Mouse (Mus musculus) right cerebral cortex, adult 2 months (tissue): Measurements from ENCODE around the gene Enpp6.
"Not testable (repeated sequence)": the region's sequence is repeated elsewhere in the genome, so short reads cannot be mapped to it uniquely, and the experiment has no call there.

Experiments
- DNase-seq, 2 experiments: peaks; one replicate each; pipeline ENCODE4 v3.0.0; 2021 to 2022; ENCODE audit warnings: low spot score in 2 of 2

Enpp6 gene

DNA sequence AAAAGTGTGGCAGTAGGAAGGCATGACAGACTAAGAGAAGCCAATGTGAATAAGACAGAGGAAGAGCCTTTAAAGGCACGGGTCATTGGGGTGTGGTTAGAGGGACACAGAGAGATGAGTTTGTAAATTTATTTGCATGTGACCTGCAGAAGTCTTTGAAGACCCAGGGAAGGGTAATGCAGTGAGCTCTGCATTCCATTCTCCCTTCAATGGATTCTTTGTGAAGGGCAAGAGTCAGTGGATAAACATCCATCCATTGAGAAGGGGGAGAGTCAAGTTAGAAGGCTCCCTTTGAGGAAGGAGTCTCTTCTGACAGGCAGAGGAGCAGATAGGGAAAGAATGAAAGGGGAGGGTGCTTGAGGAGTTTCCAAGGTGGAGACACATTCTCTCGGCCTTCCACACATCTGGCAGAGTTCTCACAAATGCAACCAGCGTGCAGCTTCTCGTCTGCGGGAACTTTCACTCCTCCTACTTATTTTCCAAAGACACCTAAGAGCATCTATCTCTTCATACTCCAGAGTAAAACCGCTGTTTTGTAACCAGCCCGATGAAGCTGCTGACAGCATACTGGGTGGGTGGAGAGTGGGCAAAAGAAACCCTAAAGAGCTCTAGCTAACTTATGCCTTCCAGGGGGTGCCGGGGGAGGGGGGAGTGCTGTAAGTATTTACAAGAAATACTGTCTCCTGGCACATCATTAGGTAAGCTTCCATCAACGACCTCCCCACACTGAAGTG lies 9.4 kb downstream of the Enpp6 start:
- DNase-seq: peak in 1 of 2 experiments; percentile 16

DNA sequence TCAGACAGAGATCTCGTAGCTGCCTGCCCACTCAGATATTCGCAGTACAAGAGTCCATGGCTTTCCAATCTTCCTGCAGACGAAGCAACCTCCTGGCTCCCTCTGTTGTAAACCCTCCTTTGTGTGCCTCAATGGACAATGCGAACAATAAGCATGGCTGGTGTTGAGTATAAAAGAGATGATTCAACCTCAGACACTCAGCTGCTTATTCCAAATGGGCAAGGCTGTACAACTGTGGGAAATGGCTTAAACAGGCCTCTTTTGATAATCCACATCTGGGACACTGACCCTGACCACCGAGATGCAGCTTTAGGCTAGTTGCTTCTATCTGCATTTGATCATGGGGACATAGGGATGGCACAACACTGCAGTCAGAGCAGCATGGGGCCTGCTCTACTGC lies 19.0 kb downstream of the Enpp6 start:
- DNase-seq: no peak

GRCm38 (mm10) chr8:47006785-47007184 lies 20.1 kb downstream of the Enpp6 start:
- DNase-seq: no peak

GRCm38 (mm10) chr8:47008220-47008773 lies 21.6 kb downstream of the Enpp6 start:
- DNase-seq: no peak

- DNase-seq: peak; percentile 85 to 88
Measured at GRCm38 (mm10) chr8:47016268-47016946, 29.7 kb downstream of the Enpp6 start.

- DNase-seq: no peak
Measured at GRCm38 (mm10) chr8:47021135-47021555, 34.5 kb downstream of the Enpp6 start.

DNA sequence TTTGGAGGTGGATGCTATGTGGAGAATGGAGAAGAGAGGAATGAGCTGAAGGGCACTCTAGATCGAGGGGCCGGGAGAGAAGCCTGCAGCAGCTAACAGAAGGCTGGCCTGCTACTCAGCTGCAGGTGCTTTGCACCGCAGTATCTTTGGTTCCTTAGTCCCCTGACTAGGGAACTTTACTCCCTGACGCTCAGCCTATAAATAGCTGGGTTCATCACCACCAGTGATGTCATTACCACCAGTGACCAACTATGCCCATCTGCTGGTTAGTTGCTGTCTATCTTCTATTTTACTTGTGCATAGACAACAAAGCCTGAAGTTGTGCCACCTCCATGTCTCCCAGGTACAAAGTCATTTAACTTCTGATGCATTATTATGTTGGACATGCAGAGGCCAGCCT lies 37.9 kb downstream of the Enpp6 start:
- no peak for DNase-seq

DNA sequence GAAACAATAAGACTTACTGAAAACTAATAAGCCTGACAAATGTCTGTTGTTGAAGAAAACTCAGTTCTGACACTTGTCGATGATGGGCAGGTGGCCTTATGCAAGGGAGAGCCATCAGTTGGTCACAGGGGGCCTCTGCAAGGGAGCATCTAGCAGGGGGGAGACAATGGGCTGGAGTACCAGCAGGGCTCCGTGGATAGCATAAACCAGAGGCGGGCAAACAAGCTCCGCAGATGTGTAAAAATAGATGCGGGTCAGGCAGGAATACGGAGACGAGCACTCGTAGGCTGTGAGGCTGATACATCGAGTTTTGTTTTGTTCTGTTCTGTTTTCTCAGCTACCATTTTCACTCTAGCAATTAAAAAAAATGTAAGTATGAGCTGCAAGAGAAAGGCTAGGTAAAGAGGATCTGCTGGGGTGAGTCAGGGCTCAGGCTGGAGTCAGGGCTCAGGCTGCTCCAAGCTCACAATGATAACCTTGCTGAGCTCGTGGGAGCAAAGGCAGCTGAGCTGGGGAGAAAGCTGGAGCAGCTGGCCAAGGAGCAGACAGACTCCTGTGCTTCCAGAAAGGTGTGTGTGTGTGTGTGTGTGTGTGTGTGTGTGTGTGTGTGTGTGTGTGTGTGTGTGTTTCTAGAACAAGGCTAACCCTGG lies 40.3 kb downstream of the Enpp6 start:
- DNase-seq: no peak

GRCm38 (mm10) chr8:47028474-47028873 lies 41.8 kb downstream of the Enpp6 start:
- no peak for DNase-seq

DNA sequence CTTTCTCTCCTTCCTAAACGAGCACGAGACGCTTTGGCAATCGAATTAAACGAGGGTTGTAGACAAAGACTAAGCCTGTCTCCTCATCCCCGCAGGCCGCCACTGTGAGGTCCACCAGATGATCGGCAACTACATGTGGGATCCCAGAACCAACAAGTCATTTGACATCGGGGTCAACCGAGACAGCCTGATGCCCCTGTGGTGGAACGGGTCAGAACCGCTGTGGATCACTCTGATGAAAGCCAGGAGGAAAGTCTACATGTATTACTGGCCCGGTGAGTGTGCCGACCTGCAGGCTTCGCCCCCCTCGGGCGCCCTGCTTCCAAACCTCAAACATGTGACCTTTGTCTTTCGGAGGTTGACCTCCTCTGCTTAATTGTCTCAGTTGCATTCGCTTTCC lies 43.6 kb downstream of the Enpp6 start:
- no peak for DNase-seq

DNA sequence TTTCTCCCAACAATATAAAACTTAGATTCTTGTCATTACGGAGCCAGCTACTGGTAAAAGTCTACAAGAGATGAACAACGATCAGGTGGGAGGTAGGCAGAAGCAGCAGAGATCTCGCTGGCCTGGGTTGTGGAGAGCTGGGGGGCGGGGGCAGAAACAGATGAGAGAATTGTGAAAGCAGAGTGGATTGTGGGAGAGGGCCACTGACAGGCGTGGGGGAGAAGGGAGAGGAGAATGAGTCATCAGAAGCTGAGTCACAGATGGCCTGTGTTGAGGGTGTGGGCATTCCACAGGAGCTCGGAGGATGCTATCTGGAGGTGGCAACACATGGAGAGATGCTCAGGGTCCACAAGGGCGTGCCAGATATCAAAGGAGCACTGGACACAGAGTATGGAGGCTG lies 45.4 kb downstream of the Enpp6 start:
- DNase-seq: peak; percentile 75 to 79

DNA sequence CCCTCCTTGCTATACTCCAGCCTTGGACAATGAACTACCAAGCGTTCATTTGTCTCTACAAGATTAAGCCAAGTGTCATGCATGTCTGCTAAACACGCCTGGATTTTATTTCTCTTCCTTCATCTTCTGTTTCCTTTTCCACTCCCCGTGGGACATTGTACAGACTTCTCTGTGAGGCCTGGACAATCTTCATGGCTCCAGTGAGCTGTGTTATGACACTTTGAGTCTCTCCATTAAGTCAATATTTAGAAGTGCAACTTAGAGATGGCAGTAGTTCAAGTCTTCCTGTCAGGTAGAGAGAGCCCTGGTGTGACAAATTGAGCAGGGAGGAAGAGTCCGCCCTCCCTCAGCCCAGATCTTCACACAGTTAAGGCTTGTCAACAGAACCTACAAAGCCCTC lies 47.3 kb downstream of the Enpp6 start:
- DNase-seq: no peak

- no peak for DNase-seq
Measured at GRCm38 (mm10) chr8:47036501-47036900, 49.8 kb downstream of the Enpp6 start.

GRCm38 (mm10) chr8:47037405-47037804 lies 50.7 kb downstream of the Enpp6 start:
- no peak for DNase-seq

DNA sequence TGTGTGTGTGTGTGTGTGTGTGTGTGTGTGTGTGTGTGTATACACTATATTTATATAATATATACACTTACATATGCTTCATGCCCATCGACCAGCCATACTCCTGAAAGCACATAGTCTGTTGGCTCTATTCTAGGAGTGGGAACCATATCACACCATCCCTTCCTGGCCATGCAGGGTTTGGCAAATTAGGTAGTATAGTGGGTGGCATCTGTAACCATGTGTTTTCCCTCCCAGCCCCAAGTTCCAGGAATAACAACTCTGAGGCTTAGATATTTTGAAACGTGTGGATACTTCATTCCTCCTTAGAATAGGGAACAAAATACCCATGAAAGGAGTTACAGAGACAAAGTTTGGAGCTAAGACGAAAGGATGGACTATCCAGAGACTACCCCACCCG lies 53.5 kb downstream of the Enpp6 start:
- DNase-seq: not testable (repeated sequence)

- no peak for DNase-seq
Measured at GRCm38 (mm10) chr8:47046340-47046739, 59.7 kb downstream of the Enpp6 start.

DNA sequence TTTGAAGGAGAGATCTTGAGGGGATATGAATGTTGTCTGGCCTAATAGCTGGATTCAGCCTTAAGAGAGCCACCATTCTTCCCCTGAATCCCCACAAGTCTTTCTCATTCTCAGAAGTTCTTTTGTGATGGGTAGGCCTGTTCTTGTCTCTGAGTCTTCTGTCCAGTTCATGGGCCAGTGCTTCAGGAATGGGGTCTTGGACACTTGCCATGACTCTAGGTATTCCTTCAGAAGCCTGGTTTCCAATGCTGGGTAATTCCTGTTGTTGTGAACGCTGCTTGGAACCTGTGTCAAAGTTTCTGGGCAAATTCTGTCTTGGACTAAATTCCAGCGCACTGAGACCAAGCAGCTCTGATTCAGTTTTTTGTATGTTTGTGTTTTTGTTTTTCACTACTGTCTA lies 60.5 kb downstream of the Enpp6 start:
- no peak for DNase-seq

- DNase-seq: no peak
Measured at GRCm38 (mm10) chr8:47048584-47048983, 61.9 kb downstream of the Enpp6 start.

DNA sequence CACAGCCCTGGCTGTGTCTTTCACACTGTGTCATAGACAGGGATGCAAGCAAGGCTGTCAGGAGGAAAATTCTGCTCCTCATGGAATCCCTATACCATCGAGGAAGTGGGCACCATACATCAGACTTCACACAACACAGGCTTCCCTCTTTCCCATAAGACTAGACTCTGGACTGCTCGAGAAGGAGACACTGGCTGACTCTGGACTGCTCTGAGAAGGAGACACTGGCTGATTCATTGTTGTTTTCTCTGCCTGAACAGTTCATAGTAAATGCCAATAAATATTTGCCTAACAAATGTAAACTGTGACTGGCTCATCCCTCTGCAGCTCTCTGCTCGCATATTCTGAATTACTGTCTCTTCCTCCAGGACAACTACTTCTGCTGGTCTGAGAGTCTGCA lies 66.0 kb downstream of the Enpp6 start:
- no peak for DNase-seq

GRCm38 (mm10) chr8:47056086-47056485 lies 69.4 kb downstream of the Enpp6 start:
- DNase-seq: no peak

GRCm38 (mm10) chr8:47058526-47058925 lies 71.8 kb downstream of the Enpp6 start:
- DNase-seq: no peak

DNA sequence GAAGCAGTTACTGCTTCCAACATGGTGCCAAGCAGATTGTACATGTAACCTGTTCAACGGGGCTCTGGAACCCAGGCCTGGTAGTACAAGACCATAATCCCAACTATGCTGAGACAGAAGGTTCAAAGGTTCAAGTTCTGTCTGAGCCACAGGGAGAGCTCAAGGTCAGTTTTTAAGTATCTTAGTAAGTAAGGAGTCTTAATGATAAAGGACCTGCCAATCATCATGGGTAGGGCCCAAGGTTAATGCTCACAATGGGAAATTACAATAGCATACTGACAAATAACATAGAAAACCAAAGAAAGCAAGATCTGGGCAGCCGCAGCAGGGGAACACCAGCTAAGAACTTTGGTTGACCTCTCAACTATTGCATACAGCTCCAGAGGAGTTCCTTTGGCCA lies 72.3 kb downstream of the Enpp6 start:
- DNase-seq: no peak
